Mouse (Mus musculus): ENCODE measurements around the gene Camk1d. TPM values are rescaled to one million over a fixed set of nuclear protein-coding genes. Genes with fewer than 3 reads are reported as not detected.
"Not testable (repeated sequence)": the region's sequence is repeated elsewhere in the genome, so short reads cannot be mapped to it uniquely, and the experiment has no call there.

Gene Camk1d
- total RNA-seq, 2 experiments from 2014 or later = 97.7 to 107 TPM

- DNase-seq (ENCODE audit: low spot score in 2 of 2) = no peak
- intact Hi-C loops (cut with DNase I) = no loop called here
Observed at GRCm38 (mm10) chr2:5392921-5393320, 321.4 kb downstream of the Camk1d start.

GRCm38 (mm10) chr2:5392470-5392869, 321.8 kb downstream of the Camk1d start:
- DNase-seq (ENCODE audit: low spot score in 2 of 2) = no peak
- intact Hi-C loops (cut with DNase I) = no loop called here

- no peak for DNase-seq (ENCODE audit: low spot score in 2 of 2)
- intact Hi-C loops (cut with DNase I) = no loop called here
Observed at GRCm38 (mm10) chr2:5388381-5388780, 325.9 kb downstream of the Camk1d start.

GRCm38 (mm10) chr2:5381712-5382710, 332.3 kb downstream of the Camk1d start:
- intact Hi-C loops (cut with DNase I) = no loop called here
- DNase-seq (ENCODE audit: low spot score in 2 of 2) = no peak

- DNase-seq (ENCODE audit: low spot score in 2 of 2) = peak in 1 of 2 experiments; percentile 23
- intact Hi-C loops (cut with DNase I) = no loop called here
Observed at GRCm38 (mm10) chr2:5380973-5381372, 333.3 kb downstream of the Camk1d start.

- intact Hi-C loops (cut with DNase I) = not testable (repeated sequence)
Observed at GRCm38 (mm10) chr2:5378922-5379321, 335.4 kb downstream of the Camk1d start.

GRCm38 (mm10) chr2:5378066-5378672, 336.1 kb downstream of the Camk1d start:
- DNase-seq (ENCODE audit: low spot score in 2 of 2) = no peak

More at GRCm38 (mm10) chr2:5378922-5379321, 335.4 kb downstream of the Camk1d start:
- not testable (repeated sequence) for DNase-seq (ENCODE audit: low spot score in 2 of 2)

GRCm38 (mm10) chr2:5372886-5373429, 341.4 kb downstream of the Camk1d start:
- DNase-seq (ENCODE audit: low spot score in 2 of 2) = no peak
- intact Hi-C loops (cut with DNase I) = no loop called here

More at GRCm38 (mm10) chr2:5378066-5378672, 336.1 kb downstream of the Camk1d start:
- intact Hi-C loops (cut with DNase I) = no loop called here

GRCm38 (mm10) chr2:5371316-5371715, 343.0 kb downstream of the Camk1d start:
- intact Hi-C loops (cut with DNase I) = no loop called here
- DNase-seq (ENCODE audit: low spot score in 2 of 2) = no peak

GRCm38 (mm10) chr2:5370591-5370990, 343.7 kb downstream of the Camk1d start:
- intact Hi-C loops (cut with DNase I) = no loop called here
- no peak for DNase-seq (ENCODE audit: low spot score in 2 of 2)

- DNase-seq (ENCODE audit: low spot score in 2 of 2) = no peak
- intact Hi-C loops (cut with DNase I) = no loop called here
Observed at GRCm38 (mm10) chr2:5363836-5364235, 350.5 kb downstream of the Camk1d start.

GRCm38 (mm10) chr2:5358049-5358448, 356.3 kb downstream of the Camk1d start:
- intact Hi-C loops (cut with DNase I) = no loop called here
- no peak for DNase-seq (ENCODE audit: low spot score in 2 of 2)

GRCm38 (mm10) chr2:5357056-5357455, 357.3 kb downstream of the Camk1d start:
- intact Hi-C loops (cut with DNase I) = no loop called here
- no peak for DNase-seq (ENCODE audit: low spot score in 2 of 2)

GRCm38 (mm10) chr2:5352821-5353522, 361.3 kb downstream of the Camk1d start:
- DNase-seq (ENCODE audit: low spot score in 2 of 2) = peak in 1 of 2 experiments; percentile 27
- intact Hi-C loops (cut with DNase I) = no loop called here

- intact Hi-C loops (cut with DNase I) = no loop called here
- DNase-seq (ENCODE audit: low spot score in 2 of 2) = no peak
Observed at GRCm38 (mm10) chr2:5345344-5345743, 369.0 kb downstream of the Camk1d start.

GRCm38 (mm10) chr2:5327533-5328250, 386.6 kb downstream of the Camk1d start:
- intact Hi-C loops (cut with DNase I) = no loop called here
- no peak for DNase-seq (ENCODE audit: low spot score in 2 of 2)

GRCm38 (mm10) chr2:5324806-5325205, 389.5 kb downstream of the Camk1d start:
- intact Hi-C loops (cut with DNase I) = no loop called here
- DNase-seq (ENCODE audit: low spot score in 2 of 2) = no peak

GRCm38 (mm10) chr2:5321660-5322295, 392.5 kb downstream of the Camk1d start:
- DNase-seq (ENCODE audit: low spot score in 2 of 2) = no peak
- intact Hi-C loops (cut with DNase I) = no loop called here

- intact Hi-C loops (cut with DNase I) = no loop called here
- no peak for DNase-seq (ENCODE audit: low spot score in 2 of 2)
Observed at GRCm38 (mm10) chr2:5319138-5319537, 395.2 kb downstream of the Camk1d start.

All from left cerebral cortex, postnatal 14 days (tissue).